Mouse (Mus musculus): ENCODE measurements around the gene Sypl. TPM values are rescaled to one million over a fixed set of nuclear protein-coding genes. Genes with fewer than 3 reads are reported as not detected.
A peak's percentile ranks its signal among the peaks of the same experiment; 100 is the strongest.

Sypl gene
- total RNA-seq (2021) (100 to 1,000 TPM; 109 to 117 TPM), polyA plus RNA-seq (2012; rRNA removed) (27.4 and 41.4 TPM in 2 replicates)
- long read RNA-seq, transcript Sypl-201 (5 exons, 2,019 nt) = major isoform, 108 of 115 reads
- long read RNA-seq, partial matches to known transcripts = 1 of 115 reads
- long read RNA-seq, other reads (novel, unspliced or antisense) = 6 of 115 reads

DNA sequence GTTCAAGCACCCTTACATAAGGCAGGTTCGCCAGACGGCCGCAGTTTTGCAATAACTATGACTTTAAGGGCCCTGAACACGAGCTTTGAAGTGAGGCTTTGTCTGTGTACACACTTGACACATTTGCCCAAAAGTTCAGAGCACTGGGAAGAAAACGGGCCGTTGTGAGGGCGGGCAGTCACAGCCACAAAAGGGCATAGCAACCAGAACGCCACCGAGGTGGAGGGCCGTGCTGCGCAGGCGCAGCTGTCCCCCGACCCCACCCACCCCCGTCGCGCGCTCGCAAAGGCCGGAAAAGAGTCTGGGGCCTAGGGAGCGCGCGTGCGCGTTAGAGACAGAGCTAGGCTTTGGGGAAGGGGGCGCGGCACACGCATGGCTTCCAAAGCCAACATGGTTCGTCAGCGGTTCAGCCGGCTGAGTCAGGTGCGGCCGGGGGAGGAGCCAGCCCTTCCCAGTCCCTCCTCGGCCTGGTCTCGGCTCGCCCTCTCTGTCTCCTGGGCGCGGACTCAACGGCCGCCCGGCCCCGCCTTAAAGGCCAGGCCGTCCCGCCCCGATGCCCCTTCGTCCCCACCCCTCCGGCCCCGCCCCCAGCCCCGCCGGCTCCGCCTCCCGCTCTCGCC lies at the start of gene Sypl:
Gene Sypl, plus strand, starts transcription at position 296 of the 620 bp plus-strand sequence.
- peak; percentile 99 for DNase-seq

DNA sequence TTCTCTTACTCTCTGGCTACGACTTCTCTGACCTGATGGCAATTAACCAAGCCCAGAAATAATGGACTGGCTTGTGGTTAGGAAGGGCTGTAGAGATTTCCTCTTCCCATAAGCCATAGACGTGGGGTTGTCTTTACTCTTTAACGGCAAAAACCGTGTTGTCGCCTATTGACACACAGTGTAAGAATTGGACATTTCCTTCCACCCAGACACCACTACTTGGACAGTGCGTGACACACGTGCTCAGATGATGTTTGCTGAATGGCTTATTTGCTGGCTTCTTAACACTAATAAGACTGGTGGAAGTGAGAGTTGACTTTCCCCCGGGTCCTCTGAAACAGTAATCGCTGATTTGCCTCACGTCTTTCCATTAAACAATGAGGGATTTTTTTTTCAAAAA lies 44.0 kb upstream of the Sypl start:
- no peak for DNase-seq

DNA sequence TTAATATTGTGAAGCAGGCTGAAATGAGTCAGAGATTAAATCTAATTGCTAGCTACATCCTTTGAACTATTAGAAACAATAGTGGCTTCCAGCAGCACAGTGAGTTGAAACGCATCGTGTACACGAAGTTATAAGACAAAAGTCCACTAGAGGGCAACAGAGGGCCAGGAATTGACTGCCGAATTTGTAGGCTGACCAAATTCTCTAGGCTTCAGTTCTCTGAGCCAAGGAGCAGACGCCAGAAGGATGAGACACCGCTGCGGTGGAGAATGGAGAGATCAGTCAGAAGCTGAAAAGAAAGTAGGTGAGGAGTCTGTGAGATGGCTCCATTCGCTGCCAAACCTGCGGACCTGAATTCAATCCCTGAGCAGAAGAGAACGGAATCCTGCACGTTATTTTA lies 43.6 kb upstream of the Sypl start:
- peak; percentile 72 for DNase-seq

GRCm38 (mm10) chr12:32910560-32911194 lies 43.0 kb upstream of the Sypl start:
- DNase-seq = peak; percentile 26

DNA sequence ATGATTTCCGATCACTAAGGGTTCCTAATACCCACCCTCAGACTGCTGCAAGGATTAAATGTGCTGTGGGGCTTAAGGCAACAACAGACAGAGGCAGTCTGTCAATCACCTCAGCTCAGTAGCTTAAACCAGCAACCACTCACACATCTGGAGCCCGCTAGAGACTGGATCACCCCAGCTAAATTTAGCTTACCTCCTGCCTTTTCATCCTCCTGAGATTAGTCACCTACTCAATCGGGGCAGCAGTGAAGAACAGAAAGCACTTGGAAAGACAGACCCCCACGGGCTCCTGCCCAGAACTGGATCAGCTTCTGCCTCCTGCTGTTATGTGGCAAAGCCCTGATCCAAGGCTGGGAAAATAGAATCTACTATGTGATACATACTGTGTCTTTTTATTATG lies 42.1 kb upstream of the Sypl start:
- no peak for DNase-seq

- no peak for DNase-seq
Measured at GRCm38 (mm10) chr12:32912772-32913171, 40.9 kb upstream of the Sypl start.

- DNase-seq = no peak
Measured at GRCm38 (mm10) chr12:32918683-32919082, 35.0 kb upstream of the Sypl start.

DNA sequence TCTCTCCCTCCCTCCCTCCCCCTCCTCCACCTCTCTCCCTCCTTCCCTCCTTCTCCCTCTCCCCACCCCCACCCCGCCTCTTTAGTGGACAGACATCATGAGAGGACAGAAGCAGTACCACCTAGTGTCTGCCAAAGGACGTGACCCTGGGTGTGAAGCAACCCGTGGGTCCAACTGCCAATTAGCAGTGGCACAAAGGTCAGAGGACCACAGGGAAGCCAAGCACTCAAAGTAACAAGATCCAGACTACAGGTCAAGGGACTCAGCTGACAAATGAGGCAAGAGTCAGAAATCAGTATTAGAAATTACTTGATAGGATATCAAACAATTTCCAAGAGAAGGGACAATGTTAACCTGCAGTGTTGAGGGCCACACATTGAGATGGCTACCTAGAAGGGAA lies 34.6 kb upstream of the Sypl start:
- DNase-seq = peak; percentile 73

- DNase-seq = no peak
Measured at GRCm38 (mm10) chr12:32919527-32919926, 34.2 kb upstream of the Sypl start.

DNA sequence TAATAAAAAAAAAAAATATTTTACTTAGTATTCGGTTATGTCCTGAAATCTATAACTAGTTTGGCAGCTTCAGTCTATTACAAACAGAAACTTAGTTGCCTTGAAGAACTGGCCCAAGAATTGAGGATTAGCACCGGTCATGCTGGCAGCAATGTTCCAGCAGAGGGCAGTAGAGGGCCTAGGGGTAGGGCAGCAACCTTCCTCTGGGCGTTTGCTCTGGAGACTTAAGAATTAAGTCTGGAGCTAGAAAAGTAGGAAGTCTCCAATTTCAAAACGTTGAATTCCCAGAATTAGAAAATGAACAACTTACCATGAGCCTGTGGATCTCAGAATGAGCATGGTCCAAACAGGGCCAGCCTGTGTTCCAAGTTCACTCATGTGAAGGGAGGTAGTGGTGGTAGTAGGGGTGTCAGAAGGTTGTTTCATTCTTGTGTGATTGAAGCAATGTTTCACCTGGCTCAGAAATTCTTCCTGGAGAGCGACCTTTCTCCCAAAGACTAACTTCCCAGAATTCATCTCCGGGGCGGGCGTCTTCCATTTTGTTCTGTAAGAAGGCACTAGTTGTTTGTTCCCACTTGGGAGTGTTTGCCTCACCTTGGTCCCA lies 33.4 kb upstream of the Sypl start:
- peak; percentile 78 for DNase-seq

- DNase-seq = no peak
Measured at GRCm38 (mm10) chr12:32921071-32921470, 32.6 kb upstream of the Sypl start.

DNA sequence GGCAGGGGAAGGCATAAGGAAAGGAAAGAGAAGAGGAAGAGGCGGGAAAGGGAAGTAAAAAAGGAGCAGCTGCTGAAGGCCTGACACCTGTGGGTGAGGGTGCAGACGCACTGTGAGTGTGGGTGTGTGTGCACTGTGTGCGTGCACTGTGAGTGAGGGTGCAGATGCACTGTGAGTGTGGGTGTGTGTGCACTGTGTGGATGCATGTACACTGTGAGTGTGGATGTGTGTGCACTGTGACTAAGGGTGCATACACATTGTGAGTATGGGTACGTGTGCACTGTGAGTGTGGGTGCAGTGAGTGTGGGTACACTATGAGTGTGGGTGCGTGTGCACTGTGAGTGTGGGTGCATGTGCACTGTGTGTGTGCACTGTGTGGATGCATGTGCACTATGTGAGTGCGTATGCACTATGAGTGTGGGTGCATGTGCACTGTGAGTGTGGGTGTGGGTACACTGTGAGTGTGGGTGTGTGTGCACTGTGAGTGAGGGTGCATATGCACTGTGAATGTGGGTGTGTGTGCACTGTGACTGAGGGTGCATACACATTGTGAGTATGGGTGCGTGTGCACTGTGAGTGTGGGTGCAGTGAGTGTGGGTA lies 32.1 kb upstream of the Sypl start:
- no peak for DNase-seq

GRCm38 (mm10) chr12:32924245-32924644 lies 29.4 kb upstream of the Sypl start:
- no peak for DNase-seq

GRCm38 (mm10) chr12:32926331-32927172 lies 27.1 kb upstream of the Sypl start:
- no peak for DNase-seq

DNA sequence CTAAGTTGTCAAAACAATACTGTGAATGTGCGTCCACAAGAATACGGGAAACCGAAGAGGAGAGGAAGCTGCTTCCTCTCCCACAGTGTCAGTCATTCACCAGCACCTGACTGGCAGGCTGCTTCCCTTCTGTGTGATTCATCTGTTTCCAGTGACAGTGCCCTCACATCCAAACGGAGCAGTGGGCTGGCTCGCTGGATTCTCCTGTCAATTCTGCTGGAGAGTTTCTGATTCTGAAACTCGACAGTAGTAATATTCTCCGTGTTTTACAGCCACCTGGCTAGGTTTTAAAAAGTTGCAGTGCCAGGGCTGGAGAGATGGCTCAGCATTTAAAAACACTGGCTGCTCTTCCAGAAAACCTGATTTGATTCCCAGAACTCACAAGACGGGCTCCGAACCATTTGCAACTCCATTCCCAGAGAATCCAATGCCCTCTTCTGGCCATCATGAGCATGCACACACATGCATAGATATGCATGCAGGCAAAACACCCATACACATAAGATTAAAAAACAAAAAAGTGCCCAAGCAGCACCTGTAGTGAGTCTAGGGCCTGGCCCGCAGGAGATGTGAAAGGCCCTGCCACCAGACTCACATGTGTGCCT lies 26.4 kb upstream of the Sypl start:
- DNase-seq = no peak

DNA sequence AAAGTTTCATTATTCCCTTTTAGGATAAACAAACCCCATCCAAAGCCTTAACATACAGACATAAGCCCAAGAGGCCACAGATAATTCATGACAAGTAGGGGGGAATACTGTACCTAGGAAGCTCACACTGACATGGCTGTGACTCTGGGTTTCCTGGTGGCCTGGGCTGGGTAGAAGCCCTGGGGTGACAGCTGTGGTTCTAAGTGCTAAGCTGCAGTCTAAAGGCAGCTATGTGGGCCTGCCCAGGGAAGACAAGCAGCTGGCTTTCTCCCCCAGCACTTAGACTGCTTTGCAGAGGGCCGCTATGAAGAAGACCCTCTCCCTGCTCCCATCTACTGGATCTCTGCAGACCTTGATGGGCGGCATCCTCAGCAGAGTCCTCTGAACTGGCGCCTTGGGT lies 25.5 kb upstream of the Sypl start:
- no peak for DNase-seq

DNA sequence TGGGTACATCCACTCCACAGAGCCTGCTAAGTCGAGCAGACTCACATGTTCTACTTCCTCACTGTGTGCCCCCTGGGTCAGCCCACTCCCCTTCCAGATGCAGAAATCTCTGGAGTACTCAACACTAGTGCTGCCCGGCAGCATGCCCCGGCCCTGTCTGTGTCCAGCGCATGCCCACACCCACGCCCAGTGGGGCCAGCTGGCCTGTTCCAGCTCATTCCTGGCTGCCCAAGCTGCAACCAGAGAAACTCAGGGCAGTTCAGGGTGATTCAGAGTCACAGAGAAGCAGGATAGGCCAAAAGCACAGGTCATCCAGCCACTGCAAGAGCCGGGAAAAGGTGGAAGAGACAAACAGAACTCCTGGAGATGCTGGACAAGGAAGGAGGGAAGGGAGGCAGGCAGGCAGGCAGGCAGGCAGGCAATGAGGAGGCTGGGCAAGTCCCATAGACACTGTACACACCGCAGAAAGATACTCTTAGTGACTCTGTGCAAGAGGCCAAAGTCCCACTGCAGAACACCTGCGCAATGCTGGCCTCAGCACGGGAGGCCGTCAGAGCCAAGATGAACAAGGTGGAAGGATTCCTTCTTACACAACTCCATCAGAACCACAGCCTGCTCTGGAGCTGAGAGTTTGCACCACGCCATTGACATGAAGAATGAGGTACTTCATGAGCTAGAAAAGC lies 23.7 kb upstream of the Sypl start:
- no peak for DNase-seq

- no peak for DNase-seq
Measured at GRCm38 (mm10) chr12:32930566-32930965, 23.1 kb upstream of the Sypl start.

GRCm38 (mm10) chr12:32936246-32936946 lies 17.3 kb upstream of the Sypl start:
- DNase-seq = no peak

DNA sequence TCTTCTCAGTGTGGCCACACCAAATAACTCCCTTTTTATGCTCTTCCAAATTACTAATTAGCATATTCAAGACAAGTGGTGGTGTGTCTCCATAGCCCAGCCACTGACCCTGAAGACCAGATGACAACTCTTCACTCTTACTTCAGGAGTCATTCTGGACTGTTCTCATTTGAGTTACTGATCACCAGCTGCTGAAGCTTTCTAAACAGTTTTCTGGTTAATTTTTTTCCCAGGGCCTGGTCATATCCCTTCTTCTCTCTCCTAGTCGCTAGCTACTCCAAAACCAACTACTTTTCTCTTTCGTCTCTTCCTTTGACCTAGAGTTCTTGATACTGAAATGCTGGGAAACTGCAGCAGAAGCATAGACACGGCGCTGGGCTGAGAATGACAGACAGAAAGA lies 12.6 kb upstream of the Sypl start:
- no peak for DNase-seq

All from adrenal gland, adult 2 months (tissue).